Mouse (Mus musculus): ENCODE measurements at regions not wholly inside any gene's neighbourhood (a gene's known extent, or its start where the extent isn't known, plus 50 kb on each side); places are given as distances from the start of the nearest gene placed in this dataset.

DNA sequence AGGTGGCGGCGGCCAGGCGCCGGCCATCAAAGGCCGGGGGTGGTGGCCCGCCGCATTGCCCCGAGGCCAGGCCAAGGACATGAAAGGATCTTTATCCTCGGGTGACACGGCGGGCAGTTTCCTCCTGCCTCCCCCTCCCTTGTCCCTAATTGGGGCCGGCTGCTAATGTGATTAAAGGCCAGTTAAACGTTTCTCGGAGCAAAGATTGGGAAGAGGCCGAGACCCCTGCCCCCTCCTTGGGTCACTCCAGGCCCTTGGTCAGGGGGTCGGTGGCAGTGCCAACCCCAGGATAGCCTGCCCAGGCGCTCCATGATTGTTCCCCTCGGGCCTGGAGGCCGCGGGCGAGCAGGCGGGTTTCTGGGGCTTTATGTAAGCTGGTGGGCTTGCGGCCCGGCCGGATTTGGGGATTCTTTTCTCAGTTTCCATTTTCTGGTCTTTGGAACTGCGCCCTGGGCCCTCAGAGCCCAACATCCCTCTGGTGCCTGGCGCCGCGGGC, 90.7 kb upstream of the Dio3 start:
- TF ChIP-seq CTCF (IDR thresholded peaks at IDR 0.05; ENCODE audit: extremely low read depth, insufficient read depth, insufficient read length, insufficient replicate concordance) = no peak
- TF ChIP-seq POLR2A (IDR thresholded peaks at IDR 0.05; ENCODE audit: low read depth, low read length) = no peak
